Mouse (Mus musculus): ENCODE results near the gene Wnt10b.
A peak's percentile ranks its signal among the peaks of the same experiment; 100 is the strongest.
"Not testable (repeated sequence)": the region's sequence is repeated elsewhere in the genome, so short reads cannot be mapped to it uniquely, and the experiment has no call there.

The Wnt10b gene

DNA sequence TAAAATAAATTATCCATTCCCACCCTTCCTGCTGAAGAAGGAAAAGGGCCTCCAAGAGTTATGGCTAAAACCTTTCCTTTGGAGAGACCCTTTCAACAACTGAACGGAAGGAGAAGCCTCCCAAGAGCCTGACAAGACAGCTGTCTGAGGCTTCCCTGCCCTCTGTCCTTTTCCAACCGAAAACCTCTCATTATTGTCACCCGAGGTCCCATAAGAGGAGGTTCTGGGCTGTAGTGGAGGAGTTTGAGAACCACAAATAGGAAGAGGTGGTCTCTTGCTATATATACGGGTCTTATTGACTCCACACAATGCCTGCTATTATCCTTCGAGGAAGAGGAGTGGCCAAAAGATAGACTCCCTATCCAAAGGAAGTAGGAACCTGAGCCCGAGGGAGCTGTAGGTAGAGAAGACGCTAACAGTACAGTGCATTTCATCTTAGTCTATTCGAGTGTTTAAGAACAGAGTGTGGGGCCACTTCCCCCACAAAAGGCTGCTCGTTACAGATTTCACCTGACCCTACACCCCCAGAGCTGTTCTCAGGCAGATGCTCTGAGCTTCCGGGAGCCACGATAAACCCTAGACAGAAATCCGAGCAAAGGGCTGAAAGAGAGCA is 6.0 kb downstream of the Wnt10b start:
- DNase-seq = no peak

DNA sequence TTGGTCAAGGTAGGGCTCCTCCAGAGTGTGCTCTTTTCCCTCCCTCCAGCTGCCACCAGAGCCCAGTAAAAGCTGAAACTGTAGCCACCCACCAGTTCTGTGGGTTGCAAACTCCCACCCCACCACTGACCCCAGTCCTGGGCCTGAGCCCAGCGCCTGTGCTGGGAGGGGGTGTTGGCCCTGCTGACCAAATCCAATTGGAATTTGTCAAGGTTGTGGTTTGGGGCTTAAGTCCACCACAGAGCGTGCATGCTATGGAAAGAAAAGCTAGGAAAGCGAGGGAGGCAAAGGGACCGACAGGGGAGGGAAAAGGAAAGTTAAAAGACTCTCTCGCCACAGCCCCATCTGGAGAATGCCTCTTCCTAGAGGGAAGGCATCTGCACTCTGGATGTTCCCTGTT is 9.7 kb downstream of the Wnt10b start:
- DNase-seq = no peak

DNA sequence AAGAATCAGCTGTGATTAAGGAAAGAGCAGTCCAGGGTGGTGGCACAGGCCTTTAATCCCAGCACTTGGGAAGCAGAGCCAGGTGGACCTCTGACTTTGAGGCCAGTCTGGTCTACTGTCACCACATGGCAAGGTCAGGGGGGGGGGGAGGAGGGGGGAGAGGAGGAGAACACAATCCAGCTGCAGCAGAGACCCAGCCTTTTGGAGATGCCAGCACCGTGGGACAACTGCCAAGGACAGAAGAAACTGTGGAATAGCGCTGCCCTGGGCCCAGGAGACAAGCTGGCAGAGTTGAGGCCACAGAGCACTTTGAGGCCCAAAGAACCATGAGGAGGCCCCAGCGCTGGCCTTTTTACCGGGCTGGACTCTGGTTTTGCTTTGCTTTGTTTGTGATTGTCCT is 12.0 kb downstream of the Wnt10b start:
- DNase-seq = no peak

DNA sequence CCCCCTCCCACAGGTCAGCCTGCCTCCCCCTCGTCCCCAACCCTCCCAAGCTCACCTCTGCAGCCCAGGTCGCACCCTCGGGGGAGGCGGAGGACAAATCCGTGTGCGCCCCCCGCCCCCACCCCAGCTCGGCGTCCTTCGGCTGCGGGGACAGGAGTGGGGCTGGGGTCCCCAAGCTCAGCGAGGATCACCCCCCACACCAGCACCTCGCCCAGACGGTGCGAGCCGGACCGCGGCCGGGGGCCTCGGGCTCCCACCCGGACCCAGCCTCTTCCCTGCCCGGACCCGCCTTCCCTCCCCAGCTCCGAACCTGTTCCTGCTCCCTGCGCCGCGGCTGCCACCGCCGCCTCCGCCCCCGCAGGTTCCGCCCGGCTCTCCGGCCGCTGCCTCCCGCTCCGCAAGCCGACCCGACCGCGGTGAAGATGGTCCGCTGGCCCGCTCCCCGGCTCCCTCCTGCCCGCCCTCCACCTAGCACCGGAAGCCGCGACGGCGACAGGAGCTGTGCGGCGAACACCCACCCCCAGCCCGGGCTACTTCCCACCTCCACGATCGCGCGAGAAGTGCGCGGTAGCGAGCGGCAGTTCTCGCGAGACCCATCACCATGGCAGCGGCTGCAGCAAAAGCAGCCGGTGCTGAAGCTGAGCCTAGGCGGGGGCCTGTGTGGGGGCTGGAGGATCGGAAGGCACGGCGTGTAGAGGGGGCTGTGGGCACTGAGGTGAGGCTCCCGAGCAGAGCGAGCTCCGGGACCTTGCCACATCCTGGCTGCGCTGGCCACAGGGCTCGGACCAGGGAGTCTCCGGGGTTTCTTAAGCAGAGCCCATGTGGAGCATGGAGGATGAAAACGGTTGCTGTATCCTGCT is 15.1 kb downstream of the Wnt10b start, which contains the start of gene Arf3:
Arf3 (minus strand) TSS at position 545 of the 860 bp plus-strand sequence.
- peak; percentile 98 for DNase-seq

DNA sequence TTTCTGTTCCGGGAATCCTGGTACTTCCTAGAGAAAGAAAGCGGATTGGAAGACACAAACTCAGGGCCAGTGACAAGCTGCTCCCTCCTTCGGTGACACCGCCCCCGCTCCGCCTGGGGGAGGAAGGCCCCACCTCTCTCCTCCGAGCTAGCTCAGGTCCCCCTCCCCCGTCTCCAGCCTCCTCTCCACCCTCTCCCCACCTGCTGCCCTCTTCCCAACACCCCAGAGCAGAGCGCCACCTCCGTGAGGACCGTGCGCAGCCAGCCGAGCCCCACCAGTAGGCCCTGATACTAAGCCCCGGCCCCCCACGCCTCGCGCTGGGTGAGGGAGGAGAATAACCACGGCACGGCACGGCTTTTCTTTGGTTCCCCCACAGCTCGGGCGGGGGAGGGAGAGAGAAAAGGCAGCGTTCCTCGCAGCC is 15.7 kb downstream of the Wnt10b start:
- DNase-seq = peak; percentile 78

DNA sequence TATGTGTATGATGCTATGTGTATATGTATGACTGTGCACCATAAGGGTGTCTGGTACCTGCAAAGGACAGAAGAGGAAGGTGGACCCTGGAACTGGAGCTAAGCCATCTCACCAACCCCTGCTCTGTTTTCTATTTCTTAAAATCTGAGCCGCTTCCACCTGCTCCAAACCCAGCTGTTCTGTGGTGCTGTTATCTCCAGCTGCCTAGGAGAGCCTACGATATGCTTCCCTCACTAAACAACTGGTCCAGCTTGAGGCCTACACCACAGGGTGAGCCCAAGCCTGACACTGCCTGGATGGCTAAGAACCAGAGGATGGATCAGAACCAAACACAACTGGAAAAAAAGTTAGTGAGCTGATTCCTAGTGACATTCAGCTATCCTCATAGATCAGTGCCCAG is 23.8 kb downstream of the Wnt10b start:
- no peak for DNase-seq

DNA sequence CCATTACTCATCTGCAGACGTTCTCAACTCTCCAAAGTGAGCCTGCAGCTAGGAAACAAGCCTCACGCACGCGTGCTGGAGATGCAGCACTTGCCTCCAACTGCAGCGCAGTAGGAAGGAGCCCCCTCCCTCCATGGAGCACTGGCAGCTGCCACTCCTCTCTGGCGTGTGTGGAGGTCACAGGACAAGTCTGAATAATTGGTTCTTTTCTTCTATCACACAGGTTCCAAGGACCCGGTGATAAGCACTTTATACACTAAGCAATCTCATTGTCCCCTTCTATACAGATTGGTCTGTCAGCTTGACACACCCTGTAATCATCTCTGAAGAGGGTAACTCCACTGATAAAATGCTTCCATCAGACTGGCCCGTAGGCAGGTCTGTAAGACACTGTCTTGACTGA is 24.9 kb downstream of the Wnt10b start:
- DNase-seq = peak; percentile 42

DNA sequence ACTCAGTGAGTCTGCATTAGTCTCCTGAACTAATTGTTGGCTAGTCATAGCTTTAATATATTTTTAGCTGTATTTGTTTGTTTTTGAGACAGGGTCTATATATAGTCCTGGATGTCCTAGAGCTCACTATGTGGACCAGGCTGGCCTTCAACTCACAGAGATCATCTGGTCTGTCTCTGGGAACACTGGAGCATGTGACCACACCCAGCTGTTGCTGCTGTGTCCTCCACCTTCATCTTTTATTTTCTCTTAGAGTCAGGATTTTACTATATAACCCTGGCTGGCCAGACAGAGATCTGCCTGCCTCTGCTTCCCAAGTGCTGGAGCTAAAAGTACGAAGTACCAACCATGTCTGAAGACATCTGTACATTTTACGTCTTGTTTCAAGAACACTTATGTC is 28.9 kb downstream of the Wnt10b start:
- no peak for DNase-seq

DNA sequence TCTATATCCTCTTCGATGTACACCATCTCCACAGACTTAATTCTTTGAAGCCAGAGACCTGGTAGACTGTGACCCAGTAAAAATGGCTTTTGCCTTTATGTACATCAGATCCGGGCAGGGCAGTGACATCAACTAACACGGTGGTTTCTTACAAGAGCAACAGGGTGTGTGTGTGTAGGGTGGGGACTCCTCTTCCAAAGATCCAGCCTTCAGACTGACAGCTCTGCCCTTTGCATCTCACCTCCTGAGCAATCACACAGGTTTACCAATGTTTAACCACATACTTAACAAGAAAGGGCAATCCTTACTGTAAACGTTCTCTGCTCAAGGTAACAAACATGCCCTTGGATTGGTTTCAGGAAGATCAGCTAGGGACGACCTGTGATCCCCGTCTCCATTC is 30.7 kb downstream of the Wnt10b start:
- DNase-seq = no peak

DNA sequence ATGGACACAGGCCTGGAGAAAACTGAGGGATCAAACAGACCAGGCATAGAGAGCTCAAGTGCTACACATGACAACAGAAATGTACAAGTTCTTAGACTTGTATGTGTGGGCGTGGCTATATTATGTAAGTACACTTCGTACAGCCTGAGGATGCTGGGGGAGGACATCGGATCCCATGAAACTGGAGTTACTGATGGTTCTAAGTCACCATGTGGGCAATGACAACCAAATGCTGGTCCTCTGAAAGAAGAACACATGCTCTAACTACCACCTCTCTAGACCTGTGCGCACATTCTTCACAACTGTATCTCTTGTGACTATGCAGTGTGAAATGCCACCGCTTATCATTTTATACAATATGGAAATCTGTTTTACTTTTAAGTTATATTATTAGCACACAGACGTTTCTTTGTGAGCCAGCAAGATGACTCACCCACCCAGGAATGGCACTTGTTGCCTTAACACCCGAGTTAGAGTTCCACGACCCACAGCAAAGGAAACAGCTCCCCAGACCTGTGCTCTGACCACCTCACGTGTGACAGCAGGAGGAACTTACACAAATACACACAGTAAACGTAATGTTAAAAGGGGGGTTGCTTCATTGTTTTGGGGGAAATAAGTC is 31.5 kb downstream of the Wnt10b start:
- no peak for DNase-seq

DNA sequence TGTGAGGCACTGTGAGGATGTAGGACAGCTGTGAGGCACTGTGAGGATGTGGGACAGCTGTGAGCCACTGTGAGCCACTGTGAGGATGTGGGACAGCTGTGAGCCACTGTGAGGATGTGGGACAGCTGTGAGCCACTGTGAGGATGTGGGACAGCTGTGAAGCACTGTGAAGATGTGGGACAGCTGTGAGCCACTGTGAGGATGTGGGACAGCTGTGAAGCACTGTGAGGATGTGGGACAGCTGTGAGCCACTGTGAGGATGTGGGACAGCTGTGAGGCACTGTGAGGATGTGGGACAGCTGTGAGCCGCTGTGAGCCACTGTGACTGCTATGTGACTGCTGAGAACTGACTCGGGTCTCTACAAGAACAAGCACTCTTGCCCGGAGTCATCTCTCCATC is 34.1 kb downstream of the Wnt10b start:
- not testable (repeated sequence) for DNase-seq

DNA sequence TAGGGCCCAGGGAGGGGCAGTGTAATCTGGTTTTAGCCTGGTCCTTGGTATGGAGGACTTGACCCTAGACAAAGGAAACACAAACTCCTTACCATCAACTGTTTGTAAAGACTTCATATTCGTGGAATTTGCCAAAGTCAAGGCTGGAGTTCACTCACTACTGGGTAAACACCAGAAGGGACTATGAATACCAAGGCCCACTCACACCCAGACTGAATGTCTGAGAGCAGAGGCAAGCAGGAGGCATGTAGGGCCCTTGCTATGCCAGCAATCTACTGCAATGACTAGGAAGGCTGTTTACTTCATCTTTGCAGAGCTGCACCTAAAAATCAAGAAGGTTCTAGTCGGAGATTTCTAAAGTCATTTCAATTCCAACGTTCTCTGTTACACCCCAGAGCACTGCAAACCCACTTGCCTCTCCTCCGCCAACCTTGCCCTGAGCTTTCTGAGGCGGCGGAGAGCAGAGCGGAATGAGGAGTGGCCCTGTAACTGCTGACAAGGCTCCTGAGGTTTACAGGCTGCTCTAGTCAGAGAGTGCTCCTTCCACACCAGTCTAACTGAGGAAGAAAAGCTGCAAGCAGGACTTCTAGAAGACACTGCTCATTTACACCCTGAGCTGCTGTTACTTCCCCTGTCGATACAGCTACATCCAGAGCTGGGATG is 35.1 kb downstream of the Wnt10b start:
- no peak for DNase-seq

DNA sequence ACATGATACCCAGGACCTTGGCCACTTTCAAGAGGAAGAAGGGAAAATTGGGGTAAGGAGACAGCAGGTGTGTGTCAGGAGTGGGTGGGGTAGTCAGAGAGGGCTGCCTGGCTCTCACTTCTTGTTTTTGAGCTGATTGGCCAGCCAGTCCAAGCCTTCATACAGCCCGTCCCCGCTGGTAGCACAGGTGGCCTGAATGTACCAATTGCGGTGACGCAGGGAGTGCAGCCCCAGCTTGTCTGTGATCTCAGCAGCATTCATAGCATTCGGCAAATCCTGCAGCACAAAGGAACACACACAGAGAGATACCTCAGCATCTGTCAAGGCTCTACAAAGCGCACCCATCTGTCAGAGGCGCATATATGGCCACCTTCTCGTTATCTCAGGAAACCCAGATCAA is 37.7 kb downstream of the Wnt10b start:
- DNase-seq = no peak

DNA sequence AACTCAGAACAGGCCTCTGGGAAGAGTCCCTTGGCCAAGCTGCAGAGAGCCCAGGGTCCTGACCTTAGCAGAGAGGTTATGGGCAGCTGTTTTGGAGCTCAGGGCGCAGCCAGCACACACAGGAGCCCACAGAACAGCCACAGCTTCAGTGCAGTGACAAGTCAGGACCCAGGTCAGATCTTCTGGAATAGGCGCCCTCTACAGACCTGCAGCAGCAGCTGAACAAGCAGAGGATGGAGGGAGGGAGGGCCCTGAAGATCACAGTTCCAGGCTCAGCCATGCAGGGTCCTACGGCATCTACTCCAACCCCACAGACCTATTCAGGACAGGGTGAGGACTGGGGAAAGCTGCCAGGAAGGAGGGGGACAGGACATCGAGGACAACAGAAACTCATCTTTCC is 39.2 kb downstream of the Wnt10b start:
- DNase-seq = no peak

DNA sequence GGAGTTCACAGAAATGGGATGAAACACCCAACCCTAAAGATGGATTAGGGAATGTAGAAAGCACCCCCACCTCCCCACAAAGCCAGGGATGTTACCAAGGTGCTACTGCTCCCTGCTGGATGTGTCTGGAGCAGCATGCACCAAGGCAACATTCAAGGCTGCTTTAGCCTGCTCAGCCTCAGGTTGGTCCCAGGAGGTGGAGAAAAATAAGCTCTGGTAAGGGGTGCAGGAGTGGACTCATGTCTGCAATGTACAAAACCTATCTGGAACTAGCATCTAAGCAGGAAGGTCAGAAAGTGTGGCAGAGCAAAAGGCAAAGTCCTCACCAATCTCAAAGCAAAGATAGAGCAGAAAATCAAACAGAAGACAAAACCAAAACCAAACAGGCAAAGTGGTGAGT is 40.1 kb downstream of the Wnt10b start:
- no peak for DNase-seq

DNA sequence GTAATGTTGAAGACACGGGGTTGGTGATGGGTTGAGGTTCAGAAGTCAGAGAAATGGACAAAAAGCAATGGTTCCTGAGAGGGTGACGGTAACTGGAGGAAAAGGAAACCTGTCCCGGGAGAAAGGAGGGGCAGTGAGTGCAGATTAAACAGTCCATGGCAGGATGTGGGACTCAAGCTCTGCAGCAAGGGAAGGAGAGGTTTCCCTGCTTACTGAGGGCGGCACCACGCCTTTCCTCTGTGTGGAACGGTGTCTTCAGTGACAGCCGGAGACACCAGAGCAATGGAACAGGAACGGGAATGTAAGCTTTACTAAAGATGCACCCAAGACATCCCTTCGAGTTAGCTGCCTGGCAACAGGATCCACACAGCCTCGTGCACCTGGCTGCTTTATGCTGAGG is 41.4 kb downstream of the Wnt10b start:
- no peak for DNase-seq

DNA sequence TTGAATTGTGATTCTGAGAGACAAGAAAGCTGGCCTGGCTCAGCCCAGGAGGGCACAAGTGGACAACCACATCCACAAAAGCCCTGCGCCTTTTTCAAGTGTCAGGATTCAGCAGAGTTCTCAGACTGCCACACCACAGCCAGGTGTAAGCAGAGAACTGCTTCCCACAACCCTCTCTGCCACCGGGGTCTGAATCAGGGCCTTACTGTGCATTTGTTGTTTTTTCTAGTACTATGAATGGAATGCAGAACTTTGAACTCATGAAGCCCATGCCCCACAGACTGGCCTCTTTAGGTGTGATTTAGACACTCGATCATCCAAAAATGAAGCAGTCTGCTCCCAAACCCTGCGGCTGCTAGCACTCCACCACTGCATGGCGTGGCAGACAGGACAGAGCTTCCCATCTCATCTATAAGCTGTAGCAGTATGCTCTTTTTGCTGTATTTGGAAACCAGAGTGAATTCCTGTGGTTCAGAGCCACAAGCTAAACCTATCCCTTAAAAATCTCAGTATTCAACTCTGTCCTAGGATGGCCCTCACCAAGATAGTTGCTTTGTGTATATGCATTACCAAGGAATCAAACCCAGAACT is 43.9 kb downstream of the Wnt10b start:
- no peak for DNase-seq

DNA sequence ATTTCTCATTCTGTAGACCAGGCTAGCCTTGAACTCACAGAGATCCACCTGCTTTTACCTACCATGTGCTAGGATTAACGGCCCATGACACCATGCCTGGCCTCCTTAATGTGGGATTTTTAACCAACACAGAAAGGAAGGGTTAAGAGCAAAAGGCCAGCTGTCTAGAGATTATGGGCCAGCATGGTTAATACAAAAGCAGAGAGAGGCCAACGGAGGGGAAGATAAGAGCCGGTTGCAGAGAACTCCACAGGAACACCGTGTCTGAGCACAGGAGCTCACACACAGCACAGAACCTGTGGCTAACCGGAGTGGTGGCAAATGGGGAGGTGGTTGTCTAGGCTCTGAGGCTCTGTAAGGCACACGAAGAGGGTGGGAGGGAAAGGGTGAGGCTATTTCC is 44.6 kb downstream of the Wnt10b start:
- DNase-seq = no peak

DNA sequence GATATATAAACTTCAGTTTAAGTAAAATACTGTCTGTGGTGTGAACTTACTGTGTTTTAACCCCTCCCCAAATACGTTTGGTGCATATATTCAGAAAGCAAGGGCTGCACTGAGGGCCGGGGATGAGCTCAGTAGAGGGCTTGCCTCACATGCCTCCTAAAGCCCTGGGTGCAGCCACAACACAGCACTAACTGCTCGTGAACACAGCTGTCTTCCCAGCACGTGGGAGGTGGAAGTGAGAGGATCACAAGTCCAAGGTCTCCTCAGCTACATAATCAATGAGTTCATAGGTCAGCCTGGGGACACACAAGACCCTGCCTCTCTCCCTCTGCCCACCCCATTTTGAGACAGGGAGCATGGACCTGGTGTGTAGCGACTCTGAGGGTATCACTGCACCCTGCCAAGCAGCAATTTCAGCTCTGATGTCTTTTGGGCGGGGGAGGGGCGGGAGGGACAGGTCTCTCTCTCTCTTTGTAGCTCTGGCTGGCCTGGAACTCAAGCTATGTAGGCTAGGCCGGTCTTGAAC is 45.9 kb downstream of the Wnt10b start:
- DNase-seq = no peak

DNA sequence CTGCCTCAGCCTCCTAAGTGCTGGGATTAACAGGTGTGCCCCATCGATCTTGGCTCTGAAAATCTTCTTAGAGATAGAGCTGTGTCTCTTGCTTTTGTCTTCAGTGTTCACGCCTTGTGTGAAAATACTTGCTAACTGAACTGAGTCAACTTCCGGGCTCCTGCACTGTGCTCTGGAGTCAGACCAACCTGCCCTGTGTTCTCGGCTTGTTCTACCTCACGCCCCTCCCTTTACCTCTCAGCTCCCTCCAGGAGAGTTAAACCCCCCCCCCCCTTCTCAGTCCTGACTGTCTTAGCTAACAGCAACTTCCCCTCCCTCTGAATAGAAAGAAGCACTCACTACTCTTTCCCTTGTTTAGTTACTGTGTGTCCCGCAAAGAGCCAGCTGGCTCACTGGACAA is 47.2 kb downstream of the Wnt10b start:
- DNase-seq = no peak

DNA sequence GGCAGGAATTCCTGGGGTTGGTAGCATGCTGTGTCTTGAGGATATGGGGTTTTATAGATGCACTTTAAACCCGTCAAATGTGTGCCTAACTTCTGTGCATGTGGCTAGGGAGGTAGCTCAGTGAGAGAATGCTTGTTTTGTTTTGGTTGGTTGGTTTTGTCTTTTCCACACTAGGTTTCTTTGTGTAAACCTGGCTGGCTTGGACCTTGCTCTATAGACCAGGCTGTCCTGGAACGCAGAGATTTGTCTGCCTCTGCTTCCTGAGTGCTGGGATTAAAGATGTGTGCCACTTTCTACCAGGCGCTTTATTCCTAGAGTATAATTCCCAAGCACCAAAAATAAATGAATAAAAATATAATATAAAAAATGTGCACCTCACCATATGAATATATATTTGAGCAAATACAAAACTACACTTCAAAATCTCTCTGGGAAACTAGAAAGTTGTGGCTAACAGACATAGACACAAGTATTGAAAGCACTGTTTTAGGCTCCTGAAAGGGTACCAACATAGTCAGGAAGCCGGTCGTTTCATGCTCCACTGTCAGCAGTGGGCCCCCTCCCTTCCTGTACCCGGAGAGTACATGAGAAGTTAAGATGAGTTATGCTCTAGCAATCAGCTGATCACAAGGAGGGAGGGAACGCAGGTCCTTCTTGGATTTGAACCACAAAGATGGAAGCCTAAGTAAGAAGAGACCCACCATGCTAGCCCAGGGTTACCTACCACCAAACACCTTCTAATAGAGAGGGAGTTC is 48.0 kb downstream of the Wnt10b start:
- DNase-seq = no peak

DNA sequence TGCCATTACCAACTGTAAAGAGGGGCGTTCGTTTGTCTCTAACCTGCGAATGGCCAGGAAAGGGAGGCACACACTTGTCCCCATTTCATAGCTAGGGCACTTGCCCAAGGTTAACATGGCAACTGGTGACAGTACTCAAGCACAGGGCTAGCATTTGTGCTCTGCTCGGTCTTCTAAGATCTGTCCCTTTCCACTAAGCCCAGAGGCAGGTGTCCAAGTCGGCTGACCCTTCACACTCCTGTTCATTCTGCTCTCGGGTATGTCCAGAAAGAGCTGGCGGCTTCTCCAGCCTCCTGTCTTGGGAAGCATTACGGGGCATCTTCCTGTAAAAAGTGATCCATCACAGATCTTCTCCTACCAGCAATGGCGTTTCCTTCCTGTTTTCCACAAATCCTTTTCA is 49.6 kb downstream of the Wnt10b start:
- no peak for DNase-seq

Data from right cerebral cortex, postnatal 25 days (tissue).